Mouse (Mus musculus) intestine, embryonic 16.5 days (tissue): Measurements from ENCODE around the gene Cftr. TPM values are rescaled to one million over a fixed set of nuclear protein-coding genes. Genes with fewer than 3 reads are reported as not detected.

Experiments
- ATAC-seq: fragments of 200-750 bp; cut with Nextera tagmentation; 2 replicates; pipeline ENCODE4 v1.8.0; 2017; ENCODE audit warnings: moderate TSS enrichment, moderate library complexity
- H3K27ac ChIP-seq: fragments of 300-500 bp; sonication (generic); 2 replicates; pipeline ENCODE4 v1.5.1; 2014; ENCODE audit warnings: mild to moderate bottlenecking, low read length
- H3K27me3 ChIP-seq: fragments of 300-500 bp; sonication (generic); replicated peaks from 2 replicates; pipeline ENCODE4 v1.6.1; 2014; ENCODE audit warnings: low read length, control low read depth, mixed read lengths; ENCODE audit not compliant: control insufficient read depth, insufficient read depth
- H3K36me3 ChIP-seq: fragments of 300-500 bp; sonication (generic); 2 replicates; pipeline ENCODE4 v1.6.1; 2014; ENCODE audit warnings: low read length, control low read depth; ENCODE audit not compliant: control insufficient read depth, insufficient read depth
- H3K4me1 ChIP-seq: fragments of 300-500 bp; sonication (generic); 2 replicates; pipeline ENCODE4 v1.6.1; 2014; ENCODE audit warnings: low read length, control low read depth, mixed read lengths; ENCODE audit not compliant: control insufficient read depth, insufficient read depth
- H3K4me2 ChIP-seq: fragments of 300-500 bp; sonication (generic); 2 replicates; pipeline ENCODE4 v1.6.1; 2014; ENCODE audit warnings: low read depth, low read length, control low read depth
- H3K4me3 ChIP-seq: fragments of 300-500 bp; sonication (generic); 2 replicates; pipeline ENCODE4 v1.5.1; 2014; ENCODE audit warnings: mild to moderate bottlenecking, low read length
- H3K9ac ChIP-seq: fragments of 300-500 bp; sonication (generic); 2 replicates; pipeline ENCODE4 v1.6.1; 2014; ENCODE audit warnings: low read depth, low read length
- H3K9me3 ChIP-seq: fragments of 300-500 bp; sonication (generic); 2 replicates; pipeline ENCODE4 v1.6.1; 2016; ENCODE audit warnings: low read length, control low read depth; ENCODE audit not compliant: control insufficient read depth
- WGBS: fragments of 180-500 bp; shearing (Covaris S2); extraction: QIAGEN DNeasy Blood & Tissue Kit; methylation state at CpG from one replicate; pipeline ENCODE4 v1.1.7; 2014; 5-methylcytosine and 5-hydroxymethylcytosine counted together
- polyA plus RNA-seq: library from polyadenylated mRNA; unstranded; fragments of >200 nt; fragmentation: Nextera tagmentation; extraction: Ambion mirVana; gene quantifications from 2 replicates; pipeline ENCODE4 v1.2.1, GENCODE M21; 2015

Cftr gene
- polyA plus RNA-seq: 12.7 and 13.9 TPM in 2 replicates

GRCm38 (mm10) chr6:18170311-18170922 is at the start of gene Cftr:
Gene Cftr, plus strand, starts transcription at chr6:18170687.
- H3K9me3 ChIP-seq: no peaks in the 10 kb centered on the region
- WGBS: 2% methylated on average over 41 of the region's 45 CpGs
- peak within 1 kb of the TSS; percentile 57 for H3K27ac ChIP-seq
- no peaks in the 10 kb centered on the region for H3K27me3 ChIP-seq
- H3K4me3 ChIP-seq: peak within 1 kb of the TSS; percentile 57
- ATAC-seq: peak; percentile 88
- peak within 1 kb of the TSS; percentile 74 for H3K9ac ChIP-seq
- H3K36me3 ChIP-seq: no peaks in the 10 kb centered on the region
- peak within 1 kb of the TSS; percentile 87 for H3K4me2 ChIP-seq
- H3K4me1 ChIP-seq: peaks cover 2% of the 10 kb centered on the region; the same call in 1 of the 2 replicates

GRCm38 (mm10) chr6:18127206-18127983 is 43.1 kb upstream of the Cftr start:
- ATAC-seq: no peak
- H3K9me3 ChIP-seq: no peaks in the 10 kb centered on the region
- no peaks in the 10 kb centered on the region for H3K36me3 ChIP-seq
- H3K9ac ChIP-seq: no peak overlapping the region
- 61% methylated on average over 2 of the region's 2 CpGs for WGBS
- no peaks in the 10 kb centered on the region for H3K4me1 ChIP-seq
- no peak overlapping the region for H3K4me2 ChIP-seq
- H3K27me3 ChIP-seq: no peaks in the 10 kb centered on the region
- no peak overlapping the region for H3K4me3 ChIP-seq
- no peak overlapping the region for H3K27ac ChIP-seq

- H3K4me2 ChIP-seq: no peak overlapping the region
- H3K27ac ChIP-seq: no peak overlapping the region
- no peak for ATAC-seq
These were observed 42.4 kb upstream of the Cftr start for GRCm38 (mm10) chr6:18128059-18128458.

GRCm38 (mm10) chr6:18135246-18135645 is 35.2 kb upstream of the Cftr start:
- WGBS: 37% methylated on average over 1 of the region's 1 CpGs
- no peak for ATAC-seq

More at GRCm38 (mm10) chr6:18128059-18128458, 42.4 kb upstream of the Cftr start:
- no peaks in the 10 kb centered on the region for H3K27me3 ChIP-seq
- H3K4me3 ChIP-seq: no peak overlapping the region
- no peaks in the 10 kb centered on the region for H3K36me3 ChIP-seq
- H3K4me1 ChIP-seq: no peaks in the 10 kb centered on the region
- no peak overlapping the region for H3K9ac ChIP-seq
- 48% methylated on average over 4 of the region's 4 CpGs for WGBS
- H3K9me3 ChIP-seq: no peaks in the 10 kb centered on the region

GRCm38 (mm10) chr6:18153031-18153430 is 17.5 kb upstream of the Cftr start:
- Histone ChIP-seq H3K9ac (no peak overlapping the region), H3K36me3 (no peaks in the 10 kb centered on the region), H3K4me1 (no peaks in the 10 kb centered on the region), H3K27ac (no peak overlapping the region), H3K4me3 (no peak overlapping the region), H3K27me3 (no peaks in the 10 kb centered on the region), H3K4me2 (no peak overlapping the region), H3K9me3 (no peaks in the 10 kb centered on the region)
- WGBS: 73% methylated on average over 4 of the region's 4 CpGs
- ATAC-seq: no peak

More at GRCm38 (mm10) chr6:18135246-18135645, 35.2 kb upstream of the Cftr start:
- no peak overlapping the region for H3K4me3 ChIP-seq
- H3K27me3 ChIP-seq: no peaks in the 10 kb centered on the region
- H3K4me1 ChIP-seq: no peaks in the 10 kb centered on the region
- no peak overlapping the region for H3K4me2 ChIP-seq
- no peak overlapping the region for H3K27ac ChIP-seq
- H3K9me3 ChIP-seq: no peaks in the 10 kb centered on the region
- no peaks in the 10 kb centered on the region for H3K36me3 ChIP-seq
- no peak overlapping the region for H3K9ac ChIP-seq

GRCm38 (mm10) chr6:18169618-18170017 is 869 bp upstream of the Cftr start:
- no peaks in the 10 kb centered on the region for H3K36me3 ChIP-seq
- H3K4me2 ChIP-seq: no peak overlapping the region
- H3K4me3 ChIP-seq: no peak overlapping the region
- no peak overlapping the region for H3K9ac ChIP-seq
- H3K9me3 ChIP-seq: no peaks in the 10 kb centered on the region
- ATAC-seq: peak; percentile 45
- no peaks in the 10 kb centered on the region for H3K27me3 ChIP-seq
- 0 out of 2 replicates have a peak overlapping the region, but pooled peaks have one; percentile 19 for H3K27ac ChIP-seq
- 74% methylated on average over 1 of the region's 1 CpGs for WGBS
- H3K4me1 ChIP-seq: peaks cover 2% of the 10 kb centered on the region; the same call in 1 of the 2 replicates

GRCm38 (mm10) chr6:18171614-18172013 is 1.1 kb downstream of the Cftr start:
- Histone ChIP-seq H3K4me1 (peaks cover 2% of the 10 kb centered on the region; the same call in 1 of the 2 replicates), H3K27ac (peak overlapping the region; percentile 23), H3K4me3 (peak overlapping the region; percentile 37; the same call in 1 of the 2 replicates), H3K27me3 (no peaks in the 10 kb centered on the region), H3K9ac (peak overlapping the region; percentile 54), H3K4me2 (no peak overlapping the region), H3K36me3 (no peaks in the 10 kb centered on the region), H3K9me3 (no peaks in the 10 kb centered on the region)
- 42% methylated on average over 8 of the region's 8 CpGs for WGBS
- ATAC-seq: peak; percentile 81

GRCm38 (mm10) chr6:18177509-18177908 is 7.0 kb downstream of the Cftr start:
- Histone ChIP-seq H3K4me2 (no peak overlapping the region), H3K4me3 (no peak overlapping the region), H3K4me1 (0 out of 2 replicates have a peak, but pooled peaks cover 5% of the 10 kb centered on the region), H3K9me3 (no peaks in the 10 kb centered on the region), H3K27ac (no peak overlapping the region), H3K9ac (no peak overlapping the region), H3K27me3 (no peaks in the 10 kb centered on the region), H3K36me3 (no peaks in the 10 kb centered on the region)
- no peak for ATAC-seq
- WGBS: 67% methylated on average over 2 of the region's 2 CpGs

- H3K27ac ChIP-seq: no peak overlapping the region; the same call in 1 of the 2 replicates
- no peak overlapping the region for H3K4me3 ChIP-seq
- 54% methylated on average over 3 of the region's 3 CpGs for WGBS
- peak; percentile 66 for ATAC-seq
- H3K4me1 ChIP-seq: 0 out of 2 replicates have a peak, but pooled peaks cover 5% of the 10 kb centered on the region
- H3K4me2 ChIP-seq: 0 out of 2 replicates have a peak overlapping the region, but pooled peaks have one; percentile 22
- no peaks in the 10 kb centered on the region for H3K27me3 ChIP-seq
- H3K9me3 ChIP-seq: no peaks in the 10 kb centered on the region
- H3K36me3 ChIP-seq: no peaks in the 10 kb centered on the region
- H3K9ac ChIP-seq: no peak overlapping the region
These were observed 10.2 kb downstream of the Cftr start for GRCm38 (mm10) chr6:18180665-18181064.
